Mouse (Mus musculus): ENCODE results near the gene Fam102b. TPM values are rescaled to one million over a fixed set of nuclear protein-coding genes. Genes with fewer than 3 reads are reported as not detected.

Gene Fam102b
- polyA plus RNA-seq, 1 experiment = 27.8 TPM

DNA sequence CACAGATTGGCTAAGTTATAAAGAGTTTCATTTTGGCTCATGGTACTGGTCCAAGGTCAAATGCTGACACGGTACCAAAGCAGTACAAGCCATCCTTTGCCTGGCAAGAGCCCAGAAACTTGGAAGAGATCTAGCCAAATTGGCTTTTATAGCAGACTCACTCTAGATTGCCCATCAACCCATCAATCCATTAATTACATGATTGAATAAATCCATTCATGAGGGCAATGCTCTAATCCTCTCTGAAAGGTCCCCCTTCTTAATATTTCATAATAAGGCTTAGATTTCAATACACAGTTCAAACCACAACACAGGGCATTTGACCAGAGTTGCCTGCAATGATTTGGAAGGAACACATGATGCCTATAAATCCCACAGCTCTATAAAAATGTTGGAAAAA lies 7.0 kb upstream of the Fam102b start:
- no peak overlapping the region for H3K4me3 ChIP-seq (ENCODE audit: insufficient read depth, low read length)
- TF ChIP-seq POLR2A (IDR thresholded peaks at IDR 0.05; ENCODE audit: low read depth, low read length) (no peak), CTCF (IDR thresholded peaks at IDR 0.05; ENCODE audit: borderline replicate concordance, insufficient read depth, low read length) (no peak)
- H3K4me1 ChIP-seq (ENCODE audit: control insufficient read depth, insufficient read depth, low read length) = peaks cover 14% of the 10 kb centered on the region
- H3K27ac ChIP-seq (ENCODE audit: insufficient read depth, low read length) = no peak overlapping the region

DNA sequence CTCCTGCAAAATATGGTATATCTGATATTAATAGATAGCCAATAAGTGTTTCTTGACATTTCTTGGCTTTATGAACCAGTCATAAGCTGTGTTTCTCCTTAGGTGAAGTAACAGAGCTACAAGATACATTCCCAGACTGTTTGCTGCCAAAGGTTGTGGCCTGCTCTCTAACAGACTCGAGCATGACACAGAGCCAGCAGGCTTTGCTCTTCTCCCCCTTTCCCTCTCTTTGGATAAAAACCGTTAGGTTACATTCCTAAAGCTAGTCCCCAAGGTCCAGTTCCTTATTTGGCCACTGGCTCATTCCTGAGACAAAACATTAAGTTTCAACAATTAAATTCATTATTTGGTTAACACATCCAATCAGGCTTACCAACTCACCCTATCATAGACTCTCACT lies 4.9 kb upstream of the Fam102b start:
- H3K4me3 ChIP-seq (ENCODE audit: insufficient read depth, low read length) = no peak overlapping the region
- no peak overlapping the region for H3K27ac ChIP-seq (ENCODE audit: insufficient read depth, low read length)
- TF ChIP-seq POLR2A (IDR thresholded peaks at IDR 0.05; ENCODE audit: low read depth, low read length) (no peak), CTCF (IDR thresholded peaks at IDR 0.05; ENCODE audit: borderline replicate concordance, insufficient read depth, low read length) (no peak)
- H3K4me1 ChIP-seq (ENCODE audit: control insufficient read depth, insufficient read depth, low read length) = peaks cover 16% of the 10 kb centered on the region

DNA sequence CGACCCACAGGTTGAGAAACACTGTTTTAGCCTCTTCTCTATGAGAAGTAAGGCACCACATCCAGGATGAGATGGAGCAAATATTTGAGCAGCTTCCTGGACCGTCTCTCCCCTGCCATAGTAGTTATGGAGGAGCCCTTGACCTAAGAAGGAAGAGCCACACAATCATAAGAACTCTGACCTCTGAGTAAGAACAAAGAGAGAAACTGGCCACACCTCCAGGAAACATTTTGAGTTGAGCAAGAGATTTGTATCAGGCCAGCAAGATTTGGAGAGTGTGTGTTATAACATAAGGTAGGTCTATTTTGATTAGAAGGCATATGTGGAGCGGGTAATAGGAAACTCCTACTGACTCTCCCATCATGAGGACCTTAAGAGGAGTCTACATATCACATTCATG lies 4.2 kb upstream of the Fam102b start:
- peaks cover 16% of the 10 kb centered on the region for H3K4me1 ChIP-seq (ENCODE audit: control insufficient read depth, insufficient read depth, low read length)
- no peak overlapping the region for H3K27ac ChIP-seq (ENCODE audit: insufficient read depth, low read length)
- TF ChIP-seq POLR2A (IDR thresholded peaks at IDR 0.05; ENCODE audit: low read depth, low read length) = no peak
- TF ChIP-seq CTCF (IDR thresholded peaks at IDR 0.05; ENCODE audit: borderline replicate concordance, insufficient read depth, low read length) = no peak
- H3K4me3 ChIP-seq (ENCODE audit: insufficient read depth, low read length) = no peak overlapping the region

DNA sequence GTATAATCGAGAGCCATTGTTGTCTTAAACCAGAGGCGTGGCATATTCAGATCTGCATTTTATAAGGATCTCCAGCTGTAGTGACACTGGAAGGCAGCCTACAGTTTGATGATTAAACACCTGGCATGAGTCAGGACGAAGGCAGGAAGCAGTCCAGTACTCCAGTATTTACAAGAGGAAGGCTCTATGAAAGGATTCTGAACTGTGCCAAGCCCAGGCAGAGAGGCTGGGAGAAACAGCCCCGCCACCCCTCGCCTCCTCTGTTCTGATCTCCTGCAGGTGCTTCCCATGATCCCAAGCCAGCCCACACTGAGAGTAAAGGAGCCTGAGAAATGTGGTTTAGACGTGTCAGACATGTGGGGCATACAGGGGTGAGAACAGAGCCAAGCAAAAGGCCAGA lies 3.4 kb upstream of the Fam102b start:
- TF ChIP-seq CTCF (IDR thresholded peaks at IDR 0.05; ENCODE audit: borderline replicate concordance, insufficient read depth, low read length) (no peak), POLR2A (IDR thresholded peaks at IDR 0.05; ENCODE audit: low read depth, low read length) (no peak)
- Histone ChIP-seq H3K27ac (ENCODE audit: insufficient read depth, low read length) (no peak overlapping the region), H3K4me1 (ENCODE audit: control insufficient read depth, insufficient read depth, low read length) (peaks cover 16% of the 10 kb centered on the region), H3K4me3 (ENCODE audit: insufficient read depth, low read length) (no peak overlapping the region)

DNA sequence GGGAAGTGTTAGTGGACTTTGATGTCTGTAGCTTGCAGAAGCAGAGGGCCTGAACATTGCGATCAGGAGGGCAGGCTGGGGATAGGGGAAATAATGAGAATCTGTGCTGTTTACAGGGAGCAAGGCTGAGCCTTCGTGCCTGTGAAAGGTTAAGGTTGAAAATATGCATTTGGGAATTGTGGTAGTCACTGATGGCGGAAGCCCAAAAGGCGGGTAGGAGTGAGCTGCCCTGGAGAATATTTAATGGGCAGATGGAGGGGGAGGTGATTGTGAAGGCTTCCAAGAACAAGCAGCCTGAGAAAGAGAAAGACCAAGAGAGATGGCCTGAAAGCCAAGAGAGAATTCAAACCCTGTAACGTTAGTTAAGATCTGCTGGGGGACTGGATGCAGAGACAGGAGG lies 2.3 kb upstream of the Fam102b start:
- TF ChIP-seq CTCF (IDR thresholded peaks at IDR 0.05; ENCODE audit: borderline replicate concordance, insufficient read depth, low read length) (no peak), POLR2A (IDR thresholded peaks at IDR 0.05; ENCODE audit: low read depth, low read length) (no peak)
- H3K4me3 ChIP-seq (ENCODE audit: insufficient read depth, low read length) = no peak overlapping the region
- H3K27ac ChIP-seq (ENCODE audit: insufficient read depth, low read length) = no peak overlapping the region
- peaks cover 16% of the 10 kb centered on the region for H3K4me1 ChIP-seq (ENCODE audit: control insufficient read depth, insufficient read depth, low read length)

DNA sequence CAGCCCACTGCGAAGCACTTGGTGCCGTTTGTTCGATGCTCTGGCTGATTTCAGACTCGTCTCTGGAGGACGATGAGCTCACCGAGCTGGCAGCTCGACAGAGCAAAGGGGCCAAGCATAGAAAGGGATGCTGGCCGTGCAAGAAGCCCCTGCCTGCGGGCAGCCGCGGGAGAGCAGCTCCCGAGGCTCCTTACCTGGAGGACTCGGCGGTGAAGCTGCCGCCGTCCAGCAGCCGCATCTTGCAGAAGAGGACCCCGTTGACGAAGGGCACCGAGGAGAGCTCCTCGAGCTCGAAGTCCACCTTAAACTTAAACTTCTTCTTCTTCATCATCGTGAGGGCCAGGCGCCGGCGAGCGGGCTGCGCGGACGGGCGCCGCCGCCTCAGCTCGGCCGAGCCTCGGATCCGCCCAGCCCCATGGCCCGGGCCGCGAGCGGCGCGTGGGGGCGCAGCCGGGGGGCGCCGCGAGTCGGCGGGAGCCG lies 376 bp downstream of the Fam102b start:
- TF ChIP-seq CTCF (IDR thresholded peaks at IDR 0.05; ENCODE audit: borderline replicate concordance, insufficient read depth, low read length) = no peak
- no peak for TF ChIP-seq POLR2A (IDR thresholded peaks at IDR 0.05; ENCODE audit: low read depth, low read length)
- Histone ChIP-seq H3K4me3 (ENCODE audit: insufficient read depth, low read length) (peak overlapping the region; percentile 64), H3K4me1 (ENCODE audit: control insufficient read depth, insufficient read depth, low read length) (peaks cover 23% of the 10 kb centered on the region), H3K27ac (ENCODE audit: insufficient read depth, low read length) (peak overlapping the region; percentile 59; the same call in 1 of the 2 replicates)

DNA sequence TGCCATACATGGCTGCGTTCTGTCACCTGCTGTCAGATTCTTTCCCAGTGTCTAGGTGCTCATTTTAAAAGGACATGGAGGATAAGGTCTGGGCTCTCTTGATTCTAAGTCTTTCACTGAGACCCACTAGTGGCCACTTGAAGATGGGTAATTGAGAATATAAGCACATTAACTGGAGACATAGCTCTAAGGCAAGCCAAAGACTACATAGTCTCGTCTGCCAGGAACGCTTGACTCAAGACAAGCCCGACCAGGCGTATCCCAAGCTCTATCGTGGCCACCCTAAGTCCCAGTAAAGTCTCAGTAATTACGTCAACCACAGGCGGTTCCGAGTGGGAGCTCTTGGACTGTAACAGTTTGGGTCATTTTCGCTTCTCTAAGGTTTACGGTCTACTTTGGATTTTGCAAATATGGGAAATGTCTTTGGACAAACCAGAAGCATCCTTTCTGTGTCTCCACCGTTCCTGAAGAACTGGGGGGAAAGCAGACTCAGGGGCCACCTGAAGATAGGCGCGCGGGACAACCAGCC lies 881 bp downstream of the Fam102b start:
- peak; percentile 16; the same call in 1 of the 2 replicates for TF ChIP-seq POLR2A (IDR thresholded peaks at IDR 0.05; ENCODE audit: low read depth, low read length)
- TF ChIP-seq CTCF (IDR thresholded peaks at IDR 0.05; ENCODE audit: borderline replicate concordance, insufficient read depth, low read length) = no peak
- peaks cover 23% of the 10 kb centered on the region for H3K4me1 ChIP-seq (ENCODE audit: control insufficient read depth, insufficient read depth, low read length)
- peak overlapping the region; percentile 59; the same call in 1 of the 2 replicates for H3K27ac ChIP-seq (ENCODE audit: insufficient read depth, low read length)
- H3K4me3 ChIP-seq (ENCODE audit: insufficient read depth, low read length) = peak overlapping the region; percentile 64

DNA sequence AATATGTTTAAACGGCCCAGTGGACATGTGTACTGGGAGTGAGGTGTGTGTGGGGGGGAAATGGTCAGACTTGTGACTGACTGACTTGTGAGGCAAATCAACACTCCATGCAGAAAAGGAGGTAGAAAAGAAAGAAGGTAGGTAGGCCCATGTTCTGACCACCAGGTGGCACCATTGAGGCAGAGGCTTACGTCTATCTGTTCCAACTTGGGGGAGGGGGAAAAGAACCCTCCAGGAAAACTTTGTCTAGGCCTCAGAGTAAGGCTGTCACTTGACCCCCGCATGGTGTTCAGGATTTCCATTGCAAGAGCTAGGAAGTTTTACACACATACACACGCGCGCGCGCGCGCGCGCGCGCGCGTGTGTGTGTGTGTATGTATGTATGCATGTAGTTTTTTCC lies 1.8 kb downstream of the Fam102b start:
- H3K27ac ChIP-seq (ENCODE audit: insufficient read depth, low read length) = no peak overlapping the region
- peak overlapping the region; percentile 34 for H3K4me3 ChIP-seq (ENCODE audit: insufficient read depth, low read length)
- H3K4me1 ChIP-seq (ENCODE audit: control insufficient read depth, insufficient read depth, low read length) = peaks cover 17% of the 10 kb centered on the region
- no peak for TF ChIP-seq POLR2A (IDR thresholded peaks at IDR 0.05; ENCODE audit: low read depth, low read length)
- TF ChIP-seq CTCF (IDR thresholded peaks at IDR 0.05; ENCODE audit: borderline replicate concordance, insufficient read depth, low read length) = peak; percentile 71; the same call in 1 of the 2 replicates

DNA sequence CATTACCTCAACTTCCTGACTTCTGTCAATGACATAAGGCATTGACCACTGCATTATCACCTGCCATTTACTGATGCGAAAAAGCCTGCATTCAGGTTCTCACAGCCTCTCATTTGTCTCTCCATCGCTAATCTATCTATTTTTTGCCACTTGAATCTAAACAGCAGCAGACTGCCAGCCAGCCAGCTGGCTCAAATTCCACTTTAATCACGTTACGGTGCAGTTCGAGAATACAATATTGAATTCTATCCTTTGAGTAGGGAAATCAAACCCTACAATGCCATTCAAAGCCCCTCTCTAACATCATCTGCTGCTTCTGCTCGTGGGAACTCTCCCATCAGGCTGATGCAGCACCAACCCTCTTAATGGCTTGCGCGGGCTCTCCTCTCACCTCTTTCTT lies 4.3 kb downstream of the Fam102b start:
- no peak overlapping the region for H3K27ac ChIP-seq (ENCODE audit: insufficient read depth, low read length)
- TF ChIP-seq POLR2A (IDR thresholded peaks at IDR 0.05; ENCODE audit: low read depth, low read length) = no peak
- TF ChIP-seq CTCF (IDR thresholded peaks at IDR 0.05; ENCODE audit: borderline replicate concordance, insufficient read depth, low read length) = no peak
- H3K4me3 ChIP-seq (ENCODE audit: insufficient read depth, low read length) = no peak overlapping the region
- H3K4me1 ChIP-seq (ENCODE audit: control insufficient read depth, insufficient read depth, low read length) = peaks cover 7% of the 10 kb centered on the region

DNA sequence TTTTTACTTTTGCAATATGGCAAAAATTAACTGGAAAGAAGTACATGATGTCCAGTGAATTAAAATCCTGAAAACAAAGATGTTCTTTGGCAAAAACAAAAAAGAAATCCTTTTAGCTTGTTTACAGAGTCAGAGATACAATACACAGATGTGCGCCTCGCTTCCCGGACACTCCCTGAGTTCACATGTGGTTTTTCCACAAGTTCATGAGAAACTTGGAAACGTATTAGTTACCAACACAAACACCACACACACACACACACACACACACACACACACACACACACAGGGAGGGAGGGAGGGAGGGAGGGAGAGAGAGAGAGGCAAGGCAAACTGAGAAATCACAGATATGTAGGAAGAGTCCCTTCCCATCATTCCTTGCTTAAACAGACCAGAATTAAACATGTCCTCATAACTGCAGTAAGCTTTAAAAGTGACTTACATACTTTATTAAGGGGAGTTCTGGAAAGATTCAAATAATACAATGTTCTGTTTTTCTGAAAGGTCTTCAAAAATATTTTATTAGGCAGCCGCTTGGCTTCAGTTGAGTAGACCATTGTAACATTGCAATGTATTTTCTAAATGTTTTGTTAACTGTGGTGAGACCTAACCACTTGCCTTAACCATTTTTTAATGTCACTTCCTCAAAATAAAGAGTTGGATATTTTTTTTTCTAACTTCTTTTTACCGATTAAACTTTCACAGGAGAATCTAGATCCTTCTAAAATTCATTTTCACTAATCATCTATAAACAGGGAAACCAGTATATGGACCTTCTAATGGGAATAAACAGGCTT lies 5.5 kb downstream of the Fam102b start:
- no peak overlapping the region for H3K4me3 ChIP-seq (ENCODE audit: insufficient read depth, low read length)
- H3K27ac ChIP-seq (ENCODE audit: insufficient read depth, low read length) = no peak overlapping the region
- peaks cover 7% of the 10 kb centered on the region for H3K4me1 ChIP-seq (ENCODE audit: control insufficient read depth, insufficient read depth, low read length)
- TF ChIP-seq CTCF (IDR thresholded peaks at IDR 0.05; ENCODE audit: borderline replicate concordance, insufficient read depth, low read length) (no peak), POLR2A (IDR thresholded peaks at IDR 0.05; ENCODE audit: low read depth, low read length) (no peak)

All from embryonic fibroblast, embryonic 13.5 days (primary cell).